15 mouse cellular contexts compared by ENCODE assay signal in the genomic region with DNA sequence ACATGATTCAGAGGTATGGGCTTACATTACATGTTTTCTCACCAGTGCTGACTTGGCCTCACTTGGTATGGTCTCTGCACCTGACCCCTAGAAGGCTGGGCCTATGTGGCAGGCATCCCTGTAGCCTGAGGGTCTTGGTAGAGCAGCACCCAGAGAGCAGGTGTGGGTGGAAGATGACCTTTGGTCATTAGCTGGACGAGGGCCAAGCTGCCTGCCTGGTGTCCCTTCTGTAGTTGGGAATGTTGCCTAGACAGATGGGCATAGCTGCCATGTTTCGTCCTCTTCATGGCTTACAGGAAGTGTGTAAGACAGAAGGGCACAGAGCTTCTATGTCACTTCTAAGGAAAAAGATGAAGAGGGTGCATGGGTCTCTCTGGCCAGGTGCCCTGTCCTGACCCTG.
"Had no signal": no experiment of that assay in that cellular context is flagged by ENCODE, and none has a peak within 500 bp of the region (broad histone marks: within the 10 kb centered on the region; RNA-seq: fewer than 3 reads in every experiment).

No protein-coding gene starts in this region.

- H3K9ac ChIP-seq: hindbrain, embryonic 15.5 days; limb, embryonic 12.5 days; liver, embryonic 13.5 days; midbrain, embryonic 13.5 days; stomach, embryonic 15.5 days had no signal

- H3K27ac ChIP-seq: hindbrain, embryonic 15.5 days; left cerebral cortex, adult 2 months; limb, embryonic 12.5 days; liver, embryonic 13.5 days; midbrain, embryonic 13.5 days; stomach, embryonic 15.5 days had no signal

- H3K4me1 ChIP-seq: liver, embryonic 13.5 days; stomach, embryonic 15.5 days had no signal

- ATAC-seq: intestine, embryonic 16.5 days; lung, postnatal 0 days; midbrain, embryonic 13.5 days had no signal

- H3K27me3 ChIP-seq: hindbrain, embryonic 15.5 days; limb, embryonic 12.5 days; liver, embryonic 13.5 days; midbrain, embryonic 13.5 days; stomach, embryonic 15.5 days had no signal

- DNase-seq: liver, embryonic 13.5 days; lung, adult 2 months; lung, postnatal 36 days; right cerebral cortex, adult 18-20 months; right cerebral cortex, postnatal 4 days; spleen, adult 18-20 months; thymus, adult 2 months; thymus, postnatal 25 days had no signal

- H3K4me3 ChIP-seq: hindbrain, embryonic 15.5 days; left cerebral cortex, adult 2 months; limb, embryonic 12.5 days; liver, embryonic 13.5 days; midbrain, embryonic 13.5 days; stomach, embryonic 15.5 days had no signal

- H3K9me3 ChIP-seq: hindbrain, embryonic 15.5 days; limb, embryonic 12.5 days; liver, embryonic 13.5 days; midbrain, embryonic 13.5 days; stomach, embryonic 15.5 days had no signal

- H3K4me2 ChIP-seq: hindbrain, embryonic 15.5 days; limb, embryonic 12.5 days; liver, embryonic 13.5 days; midbrain, embryonic 13.5 days; stomach, embryonic 15.5 days had no signal

- H3K36me3 ChIP-seq: hindbrain, embryonic 15.5 days; limb, embryonic 12.5 days; midbrain, embryonic 13.5 days; stomach, embryonic 15.5 days had no signal
